Mouse (Mus musculus) lung, postnatal 0 days (tissue): ENCODE results near the gene Rnf19b. TPM values are rescaled to one million over a fixed set of nuclear protein-coding genes. Genes with fewer than 3 reads are reported as not detected.
A peak's percentile ranks its signal among the peaks of the same experiment; 100 is the strongest.

Experiments used
- ATAC-seq: fragments of 200-750 bp; cut with Nextera tagmentation; 2 replicates; pipeline ENCODE4 v1.8.0; 2017; ENCODE audit warnings: moderate library complexity
- DNase-seq: peaks from one replicate; pipeline ENCODE4 v3.0.0-alpha.2; 2016; ENCODE audit warnings: low spot score
- H3K27ac ChIP-seq: fragments of 300-500 bp; sonication (generic); 2 replicates; pipeline ENCODE4 v1.5.1; 2014; ENCODE audit warnings: antibody characterized with exemption, mild to moderate bottlenecking, low read length, mixed read lengths
- H3K27me3 ChIP-seq: fragments of 300-500 bp; sonication (generic); replicated peaks from 2 replicates; pipeline ENCODE4 v1.6.1; 2014; ENCODE audit warnings: low read length, mixed read lengths; ENCODE audit not compliant: insufficient read depth
- H3K36me3 ChIP-seq: fragments of 300-500 bp; sonication (generic); 2 replicates; pipeline ENCODE4 v1.6.1; 2014; ENCODE audit warnings: low read length, mixed read lengths; ENCODE audit not compliant: insufficient read depth
- H3K4me1 ChIP-seq: fragments of 300-500 bp; sonication (generic); 2 replicates; pipeline ENCODE4 v1.6.1; 2014; ENCODE audit warnings: antibody characterized with exemption, low read depth, low read length, mixed read lengths; ENCODE audit not compliant: insufficient read depth
- H3K4me2 ChIP-seq: fragments of 300-500 bp; sonication (generic); replicated peaks from 2 replicates; pipeline ENCODE4 v1.6.1; 2014; ENCODE audit warnings: low read depth, mild to moderate bottlenecking, low read length, moderate library complexity, mixed read lengths
- H3K4me3 ChIP-seq: fragments of 300-500 bp; sonication (generic); 2 replicates; pipeline ENCODE4 v1.5.1; 2014; ENCODE audit warnings: low read depth, low read length
- H3K9ac ChIP-seq: fragments of 300-500 bp; sonication (generic); replicated peaks from 2 replicates; pipeline ENCODE4 v1.6.1; 2014; ENCODE audit warnings: low read depth, mild to moderate bottlenecking
- H3K9me3 ChIP-seq: fragments of 300-500 bp; sonication (generic); 2 replicates; pipeline ENCODE4 v1.6.1; 2016; ENCODE audit warnings: low read length, mixed read lengths
- CTCF ChIP-seq: IDR thresholded peaks from 2 replicates; pipeline ENCODE4 v1.5.1; 2016; ENCODE audit warnings: antibody characterized with exemption, mild to moderate bottlenecking
- EP300 ChIP-seq: IDR thresholded peaks from 2 replicates; pipeline ENCODE4 v1.6.1; 2016; ENCODE audit warnings: antibody characterized with exemption, mild to moderate bottlenecking, control low read depth
- WGBS: fragments of 180-500 bp; shearing (Covaris S2); extraction: QIAGEN DNeasy Blood & Tissue Kit; methylation state at CpG from one replicate; pipeline ENCODE4 v1.1.7; 2014; 5-methylcytosine and 5-hydroxymethylcytosine counted together
- polyA plus RNA-seq: library from polyadenylated mRNA; unstranded; fragments of >200 nt; fragmentation: Nextera tagmentation; extraction: Ambion mirVana; gene quantifications from 2 replicates; pipeline ENCODE4 v1.2.1, GENCODE M21; 2015

The Rnf19b gene
- polyA plus RNA-seq, 1 experiment from 2014 or later = 10.9 TPM

DNA sequence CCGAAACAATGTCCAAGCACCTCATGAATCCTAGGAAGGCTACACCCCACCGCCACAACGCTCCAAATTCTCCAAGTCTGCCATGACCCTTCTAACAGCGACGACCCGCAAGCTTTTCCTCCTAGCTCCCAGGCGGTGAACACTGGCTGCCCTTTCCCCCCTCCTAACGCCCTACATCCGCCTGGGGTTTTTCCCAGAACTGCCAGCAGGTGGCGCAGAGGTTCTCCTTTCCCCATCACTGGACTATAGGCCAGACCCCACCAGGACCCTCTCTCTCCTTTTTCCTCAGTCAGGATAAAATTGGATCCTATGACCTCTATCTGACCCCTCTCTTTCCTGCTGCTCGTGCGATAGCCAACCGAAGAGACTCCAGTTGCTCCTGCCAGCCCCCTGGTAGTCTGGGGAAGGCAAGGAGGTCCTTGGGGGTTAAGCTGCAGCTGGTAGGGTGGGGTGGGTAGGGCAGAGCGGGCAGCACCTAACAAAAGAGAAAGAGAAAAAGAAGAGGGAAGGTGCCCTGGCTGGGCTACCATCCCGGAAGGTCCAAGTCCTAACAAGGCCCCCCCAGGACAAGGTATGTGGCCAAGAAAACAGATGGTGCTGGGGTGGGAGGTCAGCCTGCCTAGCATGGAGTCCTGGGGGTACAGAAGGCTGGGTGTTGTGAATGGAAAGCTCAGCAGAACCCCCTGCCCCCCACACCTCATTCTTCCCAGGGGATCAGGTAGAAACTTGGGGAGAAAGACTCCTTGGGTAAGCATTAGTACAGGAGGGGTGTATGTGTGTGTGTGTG is 76.9 kb downstream of the Rnf19b start:
- TF ChIP-seq CTCF = peak; percentile 89
- TF ChIP-seq EP300 = no peak
- H3K9ac ChIP-seq = no peak overlapping the region

More for the DNA sequence above, 76.9 kb downstream of the Rnf19b start:
- DNase-seq (peak; percentile 75), ATAC-seq (0 out of 2 replicates have a peak, but pooled peaks have one; percentile 47)
- no peaks in the 10 kb centered on the region for H3K36me3 ChIP-seq
- peaks cover 17% of the 10 kb centered on the region; the same call in 1 of the 2 replicates for H3K4me1 ChIP-seq
- H3K4me3 ChIP-seq = no peak overlapping the region
- peaks cover 15% of the 10 kb centered on the region; the same call in 1 of the 2 replicates for H3K27me3 ChIP-seq
- no peak overlapping the region for H3K27ac ChIP-seq
- peak overlapping the region; percentile 36 for H3K4me2 ChIP-seq
- no peaks in the 10 kb centered on the region for H3K9me3 ChIP-seq
- WGBS = 8% methylated on average over 15 of the region's 15 CpGs

Other genes starting within 250 kb of the Rnf19b start
- 2.5 and 3.3 TPM in 2 replicates for gene Trim62, start 174.7 kb upstream of the Rnf19b start, polyA plus RNA-seq
- gene Azin2, start 95.8 kb upstream of the Rnf19b start, polyA plus RNA-seq = 39.0 and 42.2 TPM in 2 replicates
- gene Ak2, start 66.3 kb upstream of the Rnf19b start, polyA plus RNA-seq = 85.7 and 89.7 TPM in 2 replicates
- gene Tmem54, start 47.3 kb downstream of the Rnf19b start, polyA plus RNA-seq = 2.4 and 2.9 TPM in 2 replicates
- 0.51 and 1.1 TPM in 2 replicates for gene Hpca, start 63.8 kb downstream of the Rnf19b start, polyA plus RNA-seq
- 7.6 and 9.7 TPM in 2 replicates for gene Fndc5, start 78.7 kb downstream of the Rnf19b start, polyA plus RNA-seq
- 7.3 and 7.5 TPM in 2 replicates for gene S100pbp, start 131.5 kb downstream of the Rnf19b start, polyA plus RNA-seq
- 26.4 and 27.1 TPM in 2 replicates for gene Yars, start 131.5 kb downstream of the Rnf19b start, polyA plus RNA-seq
- gene C77080, start 203.1 kb downstream of the Rnf19b start, polyA plus RNA-seq = 6.7 and 7.9 TPM in 2 replicates
- 0.80 and 0.98 TPM in 2 replicates for gene Sync, start 229.3 kb downstream of the Rnf19b start, polyA plus RNA-seq